Mouse (Mus musculus) frontal cortex, postnatal 14 days (tissue): ENCODE results near the gene Psme1.

Experiments used
- DNase-seq, 2 experiments: peaks; one replicate each; pipeline ENCODE4 v3.0.0; 2022; ENCODE audit warnings: low spot score in 2 of 2

Gene Psme1

GRCm38 (mm10) chr14:55571760-55572159 lies 6.2 kb upstream of the Psme1 start:
- no peak for DNase-seq

- DNase-seq: no peak
These were observed 2.6 kb upstream of the Psme1 start, which contains the start of gene Fitm1 for GRCm38 (mm10) chr14:55575302-55575701. Fitm1 (plus strand) TSS chr14:55575617.

- no peak for DNase-seq
These were observed 2.2 kb upstream of the Psme1 start for GRCm38 (mm10) chr14:55575711-55576110.

GRCm38 (mm10) chr14:55576376-55576775 lies 1.5 kb upstream of the Psme1 start:
- DNase-seq: no peak

- no peak for DNase-seq
These were observed 846 bp downstream of the Psme1 start for GRCm38 (mm10) chr14:55578668-55579269.

GRCm38 (mm10) chr14:55579511-55580496 lies 1.9 kb downstream of the Psme1 start:
- no peak for DNase-seq

GRCm38 (mm10) chr14:55580731-55581130 lies 2.8 kb downstream of the Psme1 start:
- DNase-seq: no peak

- no peak for DNase-seq
These were observed 4.2 kb downstream of the Psme1 start for GRCm38 (mm10) chr14:55581981-55582681.

GRCm38 (mm10) chr14:55584303-55584701 lies 6.4 kb downstream of the Psme1 start:
- no peak for DNase-seq

GRCm38 (mm10) chr14:55584702-55585565 lies 7.0 kb downstream of the Psme1 start, which contains the start of gene Emc9:
Emc9 (minus strand) TSS chr14:55585302.
- DNase-seq: peak in 1 of 2 experiments; percentile 48

GRCm38 (mm10) chr14:55585566-55585960 lies 7.6 kb downstream of the Psme1 start:
- no peak for DNase-seq

- DNase-seq: no peak
These were observed 8.2 kb downstream of the Psme1 start for GRCm38 (mm10) chr14:55586149-55586548.

- no peak for DNase-seq
These were observed 11.3 kb downstream of the Psme1 start for GRCm38 (mm10) chr14:55589271-55589670.

- DNase-seq: no peak
These were observed 12.0 kb downstream of the Psme1 start for GRCm38 (mm10) chr14:55589771-55590448.

GRCm38 (mm10) chr14:55590748-55591330 lies 12.9 kb downstream of the Psme1 start, which contains the start of gene Psme2:
Psme2 (minus strand) TSS chr14:55591113.
- DNase-seq: peak; percentile 85 to 92

- peak; percentile 91 to 92 for DNase-seq
These were observed 13.5 kb downstream of the Psme1 start, which contains the start of gene Rnf31 for GRCm38 (mm10) chr14:55591331-55591891. Rnf31 (plus strand) TSS chr14:55591708.

- no peak for DNase-seq
These were observed 14.3 kb downstream of the Psme1 start for GRCm38 (mm10) chr14:55592226-55592625.

GRCm38 (mm10) chr14:55596036-55596690 lies 18.2 kb downstream of the Psme1 start:
- DNase-seq: no peak
